Mouse (Mus musculus): ENCODE measurements around the gene Carnmt1. TPM values are rescaled to one million over a fixed set of nuclear protein-coding genes. Genes with fewer than 3 reads are reported as not detected.
A peak's percentile ranks its signal among the peaks of the same experiment; 100 is the strongest.

Carnmt1 gene
- total RNA-seq, 4 experiments from 2014 or later = 19.0 to 23.3 (median 22.1) TPM

- peak; percentile 29 for DNase-seq
These were observed 45.8 kb downstream of the Carnmt1 start for GRCm38 (mm10) chr19:18716374-18716773.

- no peak for DNase-seq
These were observed 49.8 kb downstream of the Carnmt1 start for GRCm38 (mm10) chr19:18720337-18720736.

GRCm38 (mm10) chr19:18725186-18725585 is 54.6 kb downstream of the Carnmt1 start:
- DNase-seq = no peak

DNA sequence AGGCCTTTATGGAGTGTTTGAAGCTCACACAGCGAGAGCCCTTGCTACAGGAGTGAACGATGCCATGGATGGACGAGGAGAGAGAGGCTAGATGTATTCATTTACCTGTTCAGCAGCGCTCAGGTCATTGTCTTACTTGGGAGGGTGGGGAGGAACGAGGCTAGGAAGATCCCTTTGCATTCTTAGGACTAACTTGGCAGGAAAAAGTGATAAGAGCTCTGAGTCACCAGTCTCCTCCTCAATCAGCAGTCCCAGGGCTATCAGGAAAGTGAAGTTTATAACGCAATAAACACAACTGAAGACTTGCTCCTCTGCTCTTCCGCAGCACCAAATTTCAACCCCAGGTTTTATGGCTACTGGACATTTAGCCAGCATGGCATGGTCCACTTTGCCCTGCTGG is 59.7 kb downstream of the Carnmt1 start:
- DNase-seq = no peak

GRCm38 (mm10) chr19:18731077-18731476 is 60.5 kb downstream of the Carnmt1 start:
- no peak for DNase-seq

DNA sequence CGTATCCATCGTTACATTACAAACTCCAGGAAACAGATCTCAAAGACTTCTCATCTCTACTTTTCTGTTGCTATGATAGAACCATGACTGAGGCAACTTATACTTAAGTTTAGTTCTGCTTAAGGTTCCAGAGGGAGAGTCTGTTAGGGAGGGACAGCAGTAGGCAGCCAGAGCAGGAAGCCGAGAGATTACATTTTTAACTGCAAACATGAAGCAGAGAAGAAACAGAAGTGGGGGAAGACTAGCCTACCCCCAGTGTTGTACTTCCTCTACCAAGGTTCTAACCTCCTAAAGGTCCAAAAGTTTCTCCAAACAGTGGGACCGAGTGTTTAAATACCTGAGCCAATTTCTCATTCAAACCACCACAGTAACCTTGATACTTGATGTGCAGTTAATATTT is 65.3 kb downstream of the Carnmt1 start:
- no peak for DNase-seq

GRCm38 (mm10) chr19:18739146-18739545 is 68.6 kb downstream of the Carnmt1 start:
- DNase-seq = no peak

GRCm38 (mm10) chr19:18743946-18744345 is 73.4 kb downstream of the Carnmt1 start:
- DNase-seq = no peak

DNA sequence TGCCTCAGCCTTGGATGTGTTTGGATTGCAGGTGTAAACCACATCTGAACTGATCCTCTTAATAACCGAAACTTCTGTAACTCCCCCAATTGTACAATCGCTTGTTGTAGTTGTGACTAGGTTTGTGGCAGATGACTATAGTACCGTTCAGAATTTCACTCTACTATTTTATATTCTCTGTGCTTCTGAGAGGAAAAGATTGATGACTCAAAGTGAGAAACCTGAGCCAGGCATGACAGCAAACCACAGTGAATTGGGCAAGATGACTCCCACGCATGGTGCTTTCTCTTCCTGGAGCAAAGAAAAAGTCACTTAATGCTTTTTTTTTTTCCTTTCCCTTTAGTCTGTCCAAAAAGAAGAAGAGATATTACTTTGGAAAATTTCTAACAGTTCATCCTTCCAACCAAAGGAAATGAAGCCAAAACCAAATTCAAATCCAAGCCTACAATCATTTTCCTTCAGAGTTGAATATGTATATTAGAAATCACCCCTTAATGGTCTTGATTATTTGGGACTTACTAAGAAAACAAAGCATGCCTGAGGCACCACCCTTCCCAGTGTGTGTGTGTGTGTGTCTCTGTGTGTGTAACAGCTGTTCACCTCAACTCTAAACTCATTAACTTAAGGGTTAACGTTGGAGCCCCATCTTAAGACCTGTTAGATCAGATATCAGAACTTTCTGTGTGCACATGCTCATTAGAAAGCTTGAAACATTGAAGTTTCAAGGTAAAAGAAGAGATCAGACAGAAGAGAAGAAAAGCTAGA is 76.2 kb downstream of the Carnmt1 start:
- no peak for DNase-seq

GRCm38 (mm10) chr19:18747379-18747778 is 76.8 kb downstream of the Carnmt1 start:
- DNase-seq = no peak

- DNase-seq = no peak
These were observed 79.2 kb downstream of the Carnmt1 start, which contains the start of gene Trpm6 for GRCm38 (mm10) chr19:18749598-18750339. Trpm6 (plus strand) TSS chr19:18749983.

Other genes with a start within 250 kb of the Carnmt1 start
- 100 to 1,000 TPM; 100 to 119 (median 114) TPM for gene Ostf1, start 38.9 kb upstream of the Carnmt1 start, total RNA-seq (2022)
- gene Nmrk1, start 38.8 kb upstream of the Carnmt1 start, total RNA-seq (2022) = 10 to 100 TPM in 3 of 4 experiments, 1 to 10 TPM in 1; 9.3 to 32.3 (median 16.8) TPM
- 10 to 100 TPM; 12.0 to 14.0 (median 13.0) TPM for gene D030056L22Rik, start 42.4 kb downstream of the Carnmt1 start, total RNA-seq (2022)
- gene Trpm6, start 79.2 kb downstream of the Carnmt1 start, total RNA-seq (2022) = under 1 TPM in 3 of 4 experiments, not detected in 1; 0.06 to 0.12 (median 0.07) TPM

Data from adrenal gland, adult 8-10 months (tissue).